Mouse (Mus musculus): ENCODE data around the gene Thrb. TPM values are rescaled to one million over a fixed set of nuclear protein-coding genes. Genes with fewer than 3 reads are reported as not detected.

The Thrb gene
- polyA plus RNA-seq, 1 experiment from 2014 or later: 1.2 TPM

GRCm38 (mm10) chr14:17743713-17744158 is 83.7 kb downstream of the Thrb start:
- Histone ChIP-seq H3K9ac (ENCODE audit: low read length) (no peak overlapping the region), H3K27me3 (replicated peaks; ENCODE audit: control insufficient read depth, insufficient read depth, low read length) (no peaks in the 10 kb centered on the region), H3K36me3 (ENCODE audit: control insufficient read depth, insufficient read depth, low read length) (no peaks in the 10 kb centered on the region), H3K4me2 (ENCODE audit: low read length) (no peak overlapping the region), H3K4me1 (ENCODE audit: control insufficient read depth, insufficient read depth, low read length) (no peaks in the 10 kb centered on the region), H3K9me3 (replicated peaks; ENCODE audit: control insufficient read depth, low read length) (no peaks in the 10 kb centered on the region), H3K4me3 (ENCODE audit: low read depth, low read length) (no peak overlapping the region), H3K27ac (ENCODE audit: low read depth, low read length) (no peak overlapping the region)
- ATAC-seq: no peak
- no peak for DNase-seq (ENCODE audit: low spot score)
- WGBS: 84% methylated on average over 2 of the region's 2 CpGs

- Histone ChIP-seq H3K4me3 (ENCODE audit: low read depth, low read length) (no peak overlapping the region), H3K9me3 (replicated peaks; ENCODE audit: control insufficient read depth, low read length) (no peaks in the 10 kb centered on the region), H3K4me1 (ENCODE audit: control insufficient read depth, insufficient read depth, low read length) (0 out of 2 replicates have a peak, but pooled peaks cover 3% of the 10 kb centered on the region), H3K27me3 (replicated peaks; ENCODE audit: control insufficient read depth, insufficient read depth, low read length) (no peaks in the 10 kb centered on the region), H3K9ac (ENCODE audit: low read length) (no peak overlapping the region), H3K27ac (ENCODE audit: low read depth, low read length) (no peak overlapping the region), H3K4me2 (ENCODE audit: low read length) (no peak overlapping the region), H3K36me3 (ENCODE audit: control insufficient read depth, insufficient read depth, low read length) (no peaks in the 10 kb centered on the region)
- ATAC-seq (no peak), DNase-seq (ENCODE audit: low spot score) (no peak)
- 64% methylated on average over 3 of the region's 3 CpGs for WGBS
Observed at GRCm38 (mm10) chr14:17747922-17748321, 87.9 kb downstream of the Thrb start.

- H3K4me2 ChIP-seq (ENCODE audit: low read length): no peak overlapping the region
- DNase-seq (ENCODE audit: low spot score) (peak; percentile 40), ATAC-seq (peak; percentile 75)
- H3K4me3 ChIP-seq (ENCODE audit: low read depth, low read length): no peak overlapping the region
- H3K4me1 ChIP-seq (ENCODE audit: control insufficient read depth, insufficient read depth, low read length): 0 out of 2 replicates have a peak, but pooled peaks cover 3% of the 10 kb centered on the region
- H3K9me3 ChIP-seq (replicated peaks; ENCODE audit: control insufficient read depth, low read length): no peaks in the 10 kb centered on the region
- H3K36me3 ChIP-seq (ENCODE audit: control insufficient read depth, insufficient read depth, low read length): no peaks in the 10 kb centered on the region
- no peak overlapping the region for H3K9ac ChIP-seq (ENCODE audit: low read length)
- no peak overlapping the region for H3K27ac ChIP-seq (ENCODE audit: low read depth, low read length)
- H3K27me3 ChIP-seq (replicated peaks; ENCODE audit: control insufficient read depth, insufficient read depth, low read length): no peaks in the 10 kb centered on the region
Observed at GRCm38 (mm10) chr14:17748945-17749344, 88.9 kb downstream of the Thrb start.

- H3K9ac ChIP-seq (ENCODE audit: low read length): no peak overlapping the region
- H3K9me3 ChIP-seq (replicated peaks; ENCODE audit: control insufficient read depth, low read length): no peaks in the 10 kb centered on the region
- WGBS: 95% methylated on average over 1 of the region's 1 CpGs
- 0 out of 2 replicates have a peak, but pooled peaks cover 3% of the 10 kb centered on the region for H3K4me1 ChIP-seq (ENCODE audit: control insufficient read depth, insufficient read depth, low read length)
- H3K27me3 ChIP-seq (replicated peaks; ENCODE audit: control insufficient read depth, insufficient read depth, low read length): no peaks in the 10 kb centered on the region
- H3K4me2 ChIP-seq (ENCODE audit: low read length): no peak overlapping the region
- H3K36me3 ChIP-seq (ENCODE audit: control insufficient read depth, insufficient read depth, low read length): no peaks in the 10 kb centered on the region
- no peak overlapping the region for H3K27ac ChIP-seq (ENCODE audit: low read depth, low read length)
- ATAC-seq: no peak
- no peak overlapping the region for H3K4me3 ChIP-seq (ENCODE audit: low read depth, low read length)
- no peak for DNase-seq (ENCODE audit: low spot score)
Observed at GRCm38 (mm10) chr14:17751911-17752310, 91.8 kb downstream of the Thrb start.

- H3K4me2 ChIP-seq (ENCODE audit: low read length): no peak overlapping the region
Observed at GRCm38 (mm10) chr14:17753429-17753828, 93.4 kb downstream of the Thrb start.

GRCm38 (mm10) chr14:17756732-17757131 is 96.7 kb downstream of the Thrb start:
- Histone ChIP-seq H3K36me3 (ENCODE audit: control insufficient read depth, insufficient read depth, low read length) (no peaks in the 10 kb centered on the region), H3K4me2 (ENCODE audit: low read length) (no peak overlapping the region), H3K4me1 (ENCODE audit: control insufficient read depth, insufficient read depth, low read length) (no peaks in the 10 kb centered on the region), H3K9me3 (replicated peaks; ENCODE audit: control insufficient read depth, low read length) (no peaks in the 10 kb centered on the region), H3K9ac (ENCODE audit: low read length) (no peak overlapping the region), H3K4me3 (ENCODE audit: low read depth, low read length) (no peak overlapping the region), H3K27me3 (replicated peaks; ENCODE audit: control insufficient read depth, insufficient read depth, low read length) (no peaks in the 10 kb centered on the region), H3K27ac (ENCODE audit: low read depth, low read length) (no peak overlapping the region)
- DNase-seq (ENCODE audit: low spot score): no peak
- ATAC-seq: no peak

More at GRCm38 (mm10) chr14:17753429-17753828, 93.4 kb downstream of the Thrb start:
- Histone ChIP-seq H3K36me3 (ENCODE audit: control insufficient read depth, insufficient read depth, low read length) (no peaks in the 10 kb centered on the region), H3K27me3 (replicated peaks; ENCODE audit: control insufficient read depth, insufficient read depth, low read length) (no peaks in the 10 kb centered on the region), H3K4me3 (ENCODE audit: low read depth, low read length) (no peak overlapping the region), H3K9ac (ENCODE audit: low read length) (no peak overlapping the region), H3K9me3 (replicated peaks; ENCODE audit: control insufficient read depth, low read length) (no peaks in the 10 kb centered on the region), H3K27ac (ENCODE audit: low read depth, low read length) (no peak overlapping the region), H3K4me1 (ENCODE audit: control insufficient read depth, insufficient read depth, low read length) (0 out of 2 replicates have a peak, but pooled peaks cover 3% of the 10 kb centered on the region)
- DNase-seq (ENCODE audit: low spot score) (no peak), ATAC-seq (no peak)
- 93% methylated on average over 1 of the region's 1 CpGs for WGBS

- 71% methylated on average over 2 of the region's 2 CpGs for WGBS
- no peaks in the 10 kb centered on the region for H3K4me1 ChIP-seq (ENCODE audit: control insufficient read depth, insufficient read depth, low read length)
- H3K9ac ChIP-seq (ENCODE audit: low read length): no peak overlapping the region
- no peak overlapping the region for H3K4me2 ChIP-seq (ENCODE audit: low read length)
- DNase-seq (ENCODE audit: low spot score) (no peak), ATAC-seq (no peak)
- no peaks in the 10 kb centered on the region for H3K36me3 ChIP-seq (ENCODE audit: control insufficient read depth, insufficient read depth, low read length)
- H3K27me3 ChIP-seq (replicated peaks; ENCODE audit: control insufficient read depth, insufficient read depth, low read length): no peaks in the 10 kb centered on the region
- H3K4me3 ChIP-seq (ENCODE audit: low read depth, low read length): no peak overlapping the region
- no peaks in the 10 kb centered on the region for H3K9me3 ChIP-seq (replicated peaks; ENCODE audit: control insufficient read depth, low read length)
- H3K27ac ChIP-seq (ENCODE audit: low read depth, low read length): no peak overlapping the region
Observed at GRCm38 (mm10) chr14:17767987-17768386, 107.9 kb downstream of the Thrb start.

GRCm38 (mm10) chr14:17774404-17774803 is 114.3 kb downstream of the Thrb start:
- Histone ChIP-seq H3K9me3 (replicated peaks; ENCODE audit: control insufficient read depth, low read length) (no peaks in the 10 kb centered on the region), H3K9ac (ENCODE audit: low read length) (no peak overlapping the region), H3K4me3 (ENCODE audit: low read depth, low read length) (no peak overlapping the region), H3K4me2 (ENCODE audit: low read length) (no peak overlapping the region), H3K36me3 (ENCODE audit: control insufficient read depth, insufficient read depth, low read length) (no peaks in the 10 kb centered on the region), H3K27me3 (replicated peaks; ENCODE audit: control insufficient read depth, insufficient read depth, low read length) (no peaks in the 10 kb centered on the region), H3K27ac (ENCODE audit: low read depth, low read length) (no peak overlapping the region), H3K4me1 (ENCODE audit: control insufficient read depth, insufficient read depth, low read length) (no peaks in the 10 kb centered on the region)
- ATAC-seq: no peak
- no peak for DNase-seq (ENCODE audit: low spot score)
- WGBS: 82% methylated on average over 2 of the region's 2 CpGs

GRCm38 (mm10) chr14:17781921-17782320 is 121.9 kb downstream of the Thrb start:
- H3K4me1 ChIP-seq (ENCODE audit: control insufficient read depth, insufficient read depth, low read length): no peaks in the 10 kb centered on the region
- DNase-seq (ENCODE audit: low spot score) (no peak), ATAC-seq (no peak)
- no peak overlapping the region for H3K27ac ChIP-seq (ENCODE audit: low read depth, low read length)
- H3K36me3 ChIP-seq (ENCODE audit: control insufficient read depth, insufficient read depth, low read length): no peaks in the 10 kb centered on the region
- no peaks in the 10 kb centered on the region for H3K9me3 ChIP-seq (replicated peaks; ENCODE audit: control insufficient read depth, low read length)
- no peak overlapping the region for H3K4me3 ChIP-seq (ENCODE audit: low read depth, low read length)
- H3K4me2 ChIP-seq (ENCODE audit: low read length): no peak overlapping the region
- H3K27me3 ChIP-seq (replicated peaks; ENCODE audit: control insufficient read depth, insufficient read depth, low read length): no peaks in the 10 kb centered on the region
- 61% methylated on average over 4 of the region's 4 CpGs for WGBS
- H3K9ac ChIP-seq (ENCODE audit: low read length): no peak overlapping the region

Data from forebrain, embryonic 14.5 days (tissue).